Mouse (Mus musculus): Measurements from ENCODE around the gene BC025446. TPM values are rescaled to one million over a fixed set of nuclear protein-coding genes. Genes with fewer than 3 reads are reported as not detected.

BC025446 gene
- total RNA-seq (2012; rRNA removed) = not detected in 2 replicates
- polyA plus RNA-seq (2012; ENCODE audit: insufficient read depth in 1 of 2, insufficient read length in 2 of 2, low read depth in 1 of 2, low replicate concordance in 2 of 2, missing spikeins in 1 of 2) = not detected

- Histone ChIP-seq H3K4me1 (ENCODE audit: control insufficient read depth in 1 of 2, insufficient read depth in 2 of 2, low read length in 2 of 2) (no peaks in the 10 kb centered on the region), H3K9me3 (replicated peaks; ENCODE audit: insufficient read depth, low read length) (no peaks in the 10 kb centered on the region), H3K27me3 (ENCODE audit: control insufficient read depth in 1 of 2, insufficient read depth in 2 of 2, low read length in 2 of 2) (no peaks in the 10 kb centered on the region), H3K27ac (ENCODE audit: control insufficient read depth, low read depth, low read length) (no peak within 1 kb of the TSS), H3K4me3 (ENCODE audit: control insufficient read depth in 1 of 2, insufficient read depth in 1 of 2, low read depth in 2 of 2, low read length in 2 of 2) (no peak within 1 kb of the TSS), H3K9ac (ENCODE audit: control insufficient read depth, low read depth, low read length, poor library complexity, severe bottlenecking) (no peak within 1 kb of the TSS), H3K36me3 (ENCODE audit: control insufficient read depth in 1 of 2, insufficient read depth in 2 of 2, low read length in 2 of 2) (no peaks in the 10 kb centered on the region), H3K79me2 (ENCODE audit: control insufficient read depth, insufficient read depth, low read length, poor library complexity) (no peaks in the 10 kb centered on the region)
- TF ChIP-seq ELF1 (IDR thresholded peaks at IDR 0.05; ENCODE audit: low read depth, low read length) (no peak), GABPA (IDR thresholded peaks at IDR 0.05; ENCODE audit: low read depth, low read length) (no peak), JUND (IDR thresholded peaks at IDR 0.05; ENCODE audit: low read depth, low read length) (no peak), E2F4 (IDR thresholded peaks at IDR 0.05; ENCODE audit: borderline replicate concordance, low read depth, low read length) (no peak), KAT2A (conservative IDR thresholded peaks at IDR 0.05; ENCODE audit: low read depth, low read length) (no peak), UBTF (IDR thresholded peaks at IDR 0.05; ENCODE audit: borderline replicate concordance, insufficient read depth, low read depth, low read length) (no peak), ETS1 (IDR thresholded peaks at IDR 0.05; ENCODE audit: low read depth, low read length) (no peak), CHD2 (IDR thresholded peaks at IDR 0.05; ENCODE audit: low read length) (no peak), CHD1 (IDR thresholded peaks at IDR 0.05; ENCODE audit: low read depth, low read length) (no peak), ZNF384 (IDR thresholded peaks at IDR 0.05; ENCODE audit: low read depth, low read length) (no peak), BHLHE40 (IDR thresholded peaks at IDR 0.05; ENCODE audit: borderline replicate concordance, low read depth, low read length) (no peak)
- DNase-seq (ENCODE audit: low read depth, low spot score) = no peak
Observed at GRCm38 (mm10) chr15:75215778-75216691, at the start of gene BC025446. Gene BC025446, plus strand, starts transcription at chr15:75216376.

GRCm38 (mm10) chr15:75175506-75175905 is 40.7 kb upstream of the BC025446 start:
- H3K9ac ChIP-seq (ENCODE audit: control insufficient read depth, low read depth, low read length, poor library complexity, severe bottlenecking) = no peak overlapping the region
- H3K27ac ChIP-seq (ENCODE audit: control insufficient read depth, low read depth, low read length) = no peak overlapping the region
- H3K4me1 ChIP-seq (ENCODE audit: control insufficient read depth in 1 of 2, insufficient read depth in 2 of 2, low read length in 2 of 2) = no peaks in the 10 kb centered on the region
- H3K36me3 ChIP-seq (ENCODE audit: control insufficient read depth in 1 of 2, insufficient read depth in 2 of 2, low read length in 2 of 2) = no peaks in the 10 kb centered on the region
- H3K27me3 ChIP-seq (ENCODE audit: control insufficient read depth in 1 of 2, insufficient read depth in 2 of 2, low read length in 2 of 2) = no peaks in the 10 kb centered on the region
- no peaks in the 10 kb centered on the region for H3K79me2 ChIP-seq (ENCODE audit: control insufficient read depth, insufficient read depth, low read length, poor library complexity)
- no peak overlapping the region for H3K4me3 ChIP-seq (ENCODE audit: control insufficient read depth in 1 of 2, insufficient read depth in 1 of 2, low read depth in 2 of 2, low read length in 2 of 2)
- H3K9me3 ChIP-seq (replicated peaks; ENCODE audit: insufficient read depth, low read length) = no peaks in the 10 kb centered on the region
- peak; percentile 44 for DNase-seq (ENCODE audit: low read depth, low spot score)
- TF ChIP-seq SIN3A (IDR thresholded peaks at IDR 0.05; ENCODE audit: low read length) = no peak
- peak; percentile 22 for TF ChIP-seq RAD21 (IDR thresholded peaks at IDR 0.05; ENCODE audit: low read depth, low read length)
- peak; percentile 42 for TF ChIP-seq SMC3 (IDR thresholded peaks at IDR 0.05; ENCODE audit: low read depth, low read length)
- TF ChIP-seq CTCF (IDR thresholded peaks at IDR 0.05 in 2 of 3, conservative IDR thresholded peaks at IDR 0.05 in 1 of 3; ENCODE audit: control insufficient read depth in 1 of 3, insufficient read depth in 1 of 3, low read depth in 2 of 3, low read length in 3 of 3, poor library complexity in 1 of 3, severe bottlenecking in 1 of 3) = peak; percentile 49 to 65 (median 62)
